Mouse (Mus musculus) small intestine, adult 2 months (tissue): ENCODE measurements around the gene Nus1.

Experiments
- CTCF ChIP-seq: fragments of 200-500 bp; IDR thresholded peaks from 2 replicates; pipeline ENCODE4 v1.5.1; 2012; ENCODE audit warnings: low read depth, mild to moderate bottlenecking, control low read depth, inconsistent platforms, low read length, moderate library complexity, mixed read lengths; ENCODE audit not compliant: insufficient replicate concordance, insufficient read length; ENCODE audit errors: extremely low read depth
- POLR2A ChIP-seq: fragments of 200-500 bp; IDR thresholded peaks from 2 replicates; pipeline ENCODE4 v1.6.1; 2012; ENCODE audit warnings: low read depth, mild to moderate bottlenecking, control low read depth, inconsistent platforms, low read length, moderate library complexity

DNA sequence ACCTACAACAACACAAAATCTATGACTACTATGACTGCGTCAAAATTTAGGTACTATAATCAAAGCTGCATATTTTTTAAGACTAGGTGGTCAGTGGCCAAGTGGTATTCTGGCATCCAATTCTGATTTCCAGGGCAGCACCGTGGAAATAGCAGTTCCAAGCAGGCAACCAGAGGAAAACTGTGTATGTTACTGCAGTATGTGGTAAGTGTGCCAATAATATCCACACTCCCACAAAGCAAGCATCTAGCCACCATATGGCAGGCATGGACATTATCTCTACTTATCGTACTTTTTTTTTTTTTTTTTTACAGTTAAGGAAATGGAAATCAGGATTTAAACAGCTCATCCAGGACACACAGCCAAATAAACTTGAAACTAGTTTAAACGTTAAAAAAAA, 49.0 kb upstream of the Nus1 start:
- TF ChIP-seq CTCF: no peak
- no peak for TF ChIP-seq POLR2A
